Mouse (Mus musculus): ENCODE results near the gene H1foo. TPM values are rescaled to one million over a fixed set of nuclear protein-coding genes. Genes with fewer than 3 reads are reported as not detected.

Gene H1foo
- polyA plus RNA-seq, 1 experiment from 2014 or later: 0.23 TPM

GRCm38 (mm10) chr6:115961743-115962142, 17.0 kb downstream of the H1foo start:
- no peak for DNase-seq (ENCODE audit: low spot score)

DNA sequence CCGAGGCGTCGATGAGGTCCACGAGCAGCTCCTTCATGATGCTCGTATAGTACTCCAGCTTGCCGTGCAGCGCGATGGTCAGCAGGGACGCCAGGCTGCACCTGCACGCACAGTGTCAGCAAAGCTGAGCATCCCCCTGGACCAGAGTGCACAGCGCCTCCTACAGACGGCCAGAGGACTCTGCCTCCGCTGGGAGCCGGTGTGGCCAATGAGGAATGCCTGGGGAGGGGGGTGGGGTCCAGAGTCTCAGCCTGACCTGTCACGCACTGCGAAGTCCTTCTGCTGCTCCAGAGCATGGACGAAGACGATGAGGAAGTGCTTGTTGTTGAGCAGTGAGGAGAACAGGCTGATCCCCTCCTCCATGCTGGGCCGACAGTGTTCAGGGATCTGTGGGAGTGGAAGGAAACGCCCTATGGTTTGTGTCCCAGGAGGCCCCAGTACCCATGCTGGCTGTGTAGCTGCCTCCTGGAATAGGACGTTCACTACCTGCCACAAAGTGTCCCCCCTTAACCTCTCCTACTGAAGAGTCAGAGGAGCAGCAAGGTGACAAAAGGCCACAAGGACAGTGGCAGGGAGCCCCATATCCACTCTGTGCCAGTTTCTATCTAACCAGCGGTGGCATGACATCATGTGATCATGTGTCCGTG, 17.8 kb downstream of the H1foo start:
- DNase-seq (ENCODE audit: low spot score): no peak

- DNase-seq (ENCODE audit: low spot score): no peak
Measured at GRCm38 (mm10) chr6:115963656-115964055, 18.9 kb downstream of the H1foo start.

DNA sequence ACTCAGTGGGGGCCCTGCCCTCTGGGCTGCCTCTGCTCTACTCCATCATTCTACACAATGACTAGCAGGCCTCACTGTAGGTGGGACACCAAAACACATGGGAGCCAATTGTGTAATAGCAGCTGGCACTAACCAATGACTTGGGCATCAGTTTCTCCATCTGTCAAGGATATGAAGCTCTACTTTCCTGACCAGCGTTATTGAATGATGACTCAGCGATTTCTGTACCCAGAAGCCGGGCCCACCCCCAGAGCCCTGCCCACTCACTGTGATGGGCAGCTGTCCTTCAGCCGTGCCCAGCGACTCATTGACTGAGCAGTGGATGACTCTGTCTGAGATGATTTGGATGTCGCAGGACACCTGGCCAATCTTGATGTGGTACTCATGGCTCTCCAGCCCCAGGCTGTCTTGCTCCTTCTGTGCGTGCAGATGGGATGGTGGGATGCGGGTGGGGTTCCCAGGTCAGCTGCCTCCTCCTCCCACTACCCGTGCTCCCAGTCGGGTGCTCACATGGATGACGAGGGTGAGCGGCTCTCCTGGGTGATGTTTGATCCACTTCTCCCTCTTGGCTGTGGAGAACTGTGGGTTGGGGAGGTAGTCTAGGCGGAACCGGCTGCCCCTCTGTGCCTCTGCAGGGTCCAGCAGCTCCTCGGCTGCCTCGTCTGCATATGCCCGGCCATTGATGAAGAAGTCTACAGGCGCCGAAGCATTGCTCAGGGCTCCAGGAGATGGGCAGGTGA, 21.7 kb downstream of the H1foo start:
- DNase-seq (ENCODE audit: low spot score): no peak

DNA sequence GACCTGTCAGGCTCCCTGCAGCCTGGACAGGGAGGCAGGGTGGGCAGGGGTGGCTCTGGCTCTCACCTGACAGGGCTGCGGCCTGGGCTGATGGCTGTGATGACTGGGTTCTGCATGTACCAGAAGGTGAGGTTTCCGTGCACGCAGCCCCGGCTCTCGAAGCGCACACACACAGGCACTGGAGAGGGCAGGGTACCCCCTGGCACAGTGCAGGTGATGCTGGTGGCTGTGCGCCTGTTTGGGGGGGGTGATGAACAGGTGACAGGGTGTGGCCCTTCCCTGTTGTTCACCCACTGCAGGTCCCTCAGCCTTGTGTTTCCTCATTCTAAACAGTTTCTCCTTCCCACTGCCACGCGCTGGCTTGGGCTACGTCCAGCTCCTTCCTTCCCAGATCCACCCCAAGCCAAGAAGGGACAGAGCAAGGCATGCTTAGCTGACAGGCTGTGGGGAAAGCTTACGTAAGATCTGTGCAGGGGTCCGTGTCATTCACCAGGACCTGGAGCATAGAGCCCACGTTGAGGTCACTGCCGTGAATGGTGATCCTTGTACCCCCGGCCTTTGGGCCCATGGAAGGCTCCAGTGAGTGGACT, 22.6 kb downstream of the H1foo start:
- DNase-seq (ENCODE audit: low spot score): no peak

DNA sequence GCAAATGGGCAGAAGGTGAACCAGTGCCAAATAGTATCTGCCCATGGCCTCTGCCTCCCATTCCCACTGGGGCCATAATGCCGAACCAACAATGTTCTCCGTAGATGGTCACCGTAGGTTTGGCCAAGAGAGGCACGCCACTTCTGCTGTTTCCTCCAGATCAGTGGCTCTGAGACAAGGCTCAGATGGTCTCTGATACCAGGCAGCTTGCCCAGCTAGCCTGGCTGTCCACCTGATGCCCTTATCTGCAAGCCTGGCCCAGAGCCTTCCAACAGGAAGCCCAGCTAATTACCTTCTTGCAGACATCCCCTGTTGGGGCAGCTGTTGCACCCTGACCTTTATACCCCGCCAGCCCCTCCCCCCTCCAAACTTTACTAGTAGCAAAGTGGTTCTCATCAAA, 23.3 kb downstream of the H1foo start:
- DNase-seq (ENCODE audit: low spot score): no peak

DNA sequence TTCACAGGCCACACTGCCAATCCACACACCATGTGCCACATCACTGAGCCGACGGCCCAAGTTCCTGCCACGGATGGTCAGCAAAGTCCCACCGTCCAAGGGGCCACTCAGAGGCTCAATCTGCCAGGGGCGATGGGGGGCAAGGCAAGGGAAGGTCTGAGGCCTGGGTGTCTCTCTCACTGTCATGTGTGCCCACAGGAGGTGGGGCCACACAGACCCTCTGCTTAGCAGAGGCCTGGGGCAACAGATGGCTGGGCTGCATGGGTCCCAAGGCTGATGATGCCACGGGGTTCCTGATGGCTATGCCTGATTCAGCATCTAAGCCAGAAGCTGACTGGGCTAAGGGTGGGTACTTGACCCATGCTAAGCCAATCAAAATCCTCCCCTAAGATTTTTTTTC, 24.0 kb downstream of the H1foo start:
- no peak for DNase-seq (ENCODE audit: low spot score)

DNA sequence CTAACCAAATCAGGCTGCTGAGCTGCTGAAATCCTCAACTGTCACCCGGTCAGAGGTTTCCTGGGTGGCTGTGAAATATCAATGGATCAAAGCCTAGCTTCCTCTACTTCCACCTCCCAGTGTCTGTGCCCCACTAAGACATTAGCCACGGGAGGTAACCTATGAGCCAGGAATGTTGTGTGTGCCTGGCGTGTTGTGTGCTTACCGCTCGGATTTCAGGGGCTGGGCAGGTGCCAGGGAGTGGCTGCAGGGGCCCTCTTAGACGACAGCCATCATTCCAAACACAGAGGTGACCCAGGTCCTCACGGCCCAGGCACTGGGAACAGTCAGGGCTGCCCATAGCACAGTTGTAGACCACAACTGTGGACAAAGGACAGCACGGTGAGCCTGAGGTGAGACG, 24.4 kb downstream of the H1foo start:
- DNase-seq (ENCODE audit: low spot score): no peak

DNA sequence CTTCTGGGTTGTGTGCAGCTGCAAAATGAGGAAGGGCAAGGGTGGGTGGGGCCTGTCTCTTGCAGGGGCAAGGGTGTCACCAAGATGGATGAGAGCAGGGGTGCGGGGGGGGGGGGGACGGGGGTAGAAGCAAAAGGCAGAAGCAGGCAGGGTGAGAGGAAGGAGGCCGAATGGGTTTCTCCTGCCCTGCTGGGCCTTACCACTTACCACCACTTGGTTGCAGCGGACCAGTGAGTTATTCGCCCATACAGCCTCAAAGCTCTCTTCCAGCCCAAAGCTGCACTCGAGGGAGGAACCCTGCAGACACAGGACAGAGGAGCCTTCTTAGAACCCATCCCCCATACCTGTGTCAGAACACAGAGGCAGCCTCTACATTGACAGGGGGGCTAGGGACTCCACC, 25.2 kb downstream of the H1foo start:
- peak; percentile 58 for DNase-seq (ENCODE audit: low spot score)

GRCm38 (mm10) chr6:115971273-115972060, 26.7 kb downstream of the H1foo start:
- peak; percentile 82 for DNase-seq (ENCODE audit: low spot score)

- DNase-seq (ENCODE audit: low spot score): no peak
Measured at GRCm38 (mm10) chr6:115972083-115972764, 27.5 kb downstream of the H1foo start.

- DNase-seq (ENCODE audit: low spot score): no peak
Measured at GRCm38 (mm10) chr6:115973139-115973875, 28.6 kb downstream of the H1foo start.

DNA sequence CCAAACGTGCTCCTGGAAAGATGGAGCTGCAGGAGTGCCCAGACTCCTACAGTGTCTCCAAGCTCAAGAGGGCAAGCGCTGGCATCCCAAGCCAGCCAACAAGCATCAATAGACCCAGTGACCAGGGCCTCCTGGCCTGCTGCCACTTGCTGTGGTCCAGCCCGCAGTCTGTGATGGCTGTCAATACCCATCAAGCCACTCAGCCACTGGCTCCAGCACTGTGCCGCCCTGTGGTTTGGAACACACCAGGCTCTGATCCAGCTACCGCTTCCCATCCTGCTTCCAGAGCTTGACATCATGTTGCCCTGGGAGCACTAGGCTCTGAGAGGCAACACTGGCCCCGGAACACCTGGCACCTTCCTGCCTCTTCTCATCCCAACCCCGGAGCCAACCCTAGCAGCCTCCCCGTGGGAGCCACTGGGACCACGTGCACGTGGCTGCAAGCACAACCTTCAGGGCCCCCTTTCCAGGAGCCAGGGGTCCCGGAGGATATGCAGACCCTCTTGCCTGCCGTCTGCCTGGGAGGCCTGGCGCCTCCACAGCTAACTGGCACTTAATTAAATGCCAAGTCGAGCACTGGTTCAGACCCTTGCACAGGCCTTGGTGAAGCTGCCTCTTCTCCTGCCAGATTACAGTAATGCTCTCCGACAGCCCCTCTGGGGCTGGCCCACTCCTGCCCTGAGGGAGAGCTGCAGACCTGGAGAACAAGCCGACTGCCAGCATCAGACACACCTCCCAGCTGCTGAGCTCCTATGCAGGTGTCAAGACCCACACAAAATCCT, 29.3 kb downstream of the H1foo start:
- DNase-seq (ENCODE audit: low spot score): no peak

DNA sequence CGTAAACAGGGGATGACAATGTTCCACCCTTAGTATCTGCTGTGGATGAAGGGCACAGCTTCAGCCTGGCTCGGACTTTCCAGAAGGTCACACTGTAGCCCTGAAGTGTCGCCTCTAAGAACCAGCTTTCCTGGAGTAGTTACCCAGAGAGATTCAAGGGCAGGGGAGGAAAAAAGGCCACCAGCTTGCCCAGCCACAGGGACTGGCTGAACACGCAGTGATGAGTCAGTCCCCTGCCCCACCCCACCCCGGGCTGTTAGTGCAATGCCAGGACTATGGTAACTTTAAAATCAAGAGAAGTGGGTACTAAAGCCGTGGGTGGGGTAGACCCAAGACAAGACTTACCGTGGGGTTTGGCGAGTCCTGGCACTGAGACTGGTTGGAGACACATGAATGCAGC, 30.9 kb downstream of the H1foo start:
- no peak for DNase-seq (ENCODE audit: low spot score)

DNA sequence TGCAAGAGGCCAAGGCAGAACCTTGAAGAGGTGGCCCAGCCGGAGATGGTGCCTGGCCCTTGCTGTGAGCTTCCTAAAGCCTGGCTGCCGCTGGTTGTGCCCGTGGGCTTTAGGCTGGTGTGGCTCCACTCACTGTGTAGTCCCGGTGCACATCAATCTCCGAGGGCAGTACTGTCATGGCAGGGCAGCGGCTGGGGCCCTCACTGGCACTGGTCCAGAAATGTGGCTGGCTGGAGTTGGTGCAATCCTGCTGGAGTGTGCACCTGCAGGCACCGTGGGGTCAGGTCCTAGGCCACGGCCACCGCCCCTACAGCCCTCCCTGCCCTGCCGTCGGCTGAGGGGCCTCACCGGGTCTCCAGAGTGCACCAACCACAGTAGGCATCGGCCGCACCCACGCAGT, 33.1 kb downstream of the H1foo start:
- no peak for DNase-seq (ENCODE audit: low spot score)

- DNase-seq (ENCODE audit: low spot score): no peak
Measured at GRCm38 (mm10) chr6:115978596-115978995, 33.9 kb downstream of the H1foo start.

- no peak for DNase-seq (ENCODE audit: low spot score)
Measured at GRCm38 (mm10) chr6:115982889-115983288, 38.2 kb downstream of the H1foo start.

GRCm38 (mm10) chr6:115983306-115984038, 38.7 kb downstream of the H1foo start:
- no peak for DNase-seq (ENCODE audit: low spot score)

DNA sequence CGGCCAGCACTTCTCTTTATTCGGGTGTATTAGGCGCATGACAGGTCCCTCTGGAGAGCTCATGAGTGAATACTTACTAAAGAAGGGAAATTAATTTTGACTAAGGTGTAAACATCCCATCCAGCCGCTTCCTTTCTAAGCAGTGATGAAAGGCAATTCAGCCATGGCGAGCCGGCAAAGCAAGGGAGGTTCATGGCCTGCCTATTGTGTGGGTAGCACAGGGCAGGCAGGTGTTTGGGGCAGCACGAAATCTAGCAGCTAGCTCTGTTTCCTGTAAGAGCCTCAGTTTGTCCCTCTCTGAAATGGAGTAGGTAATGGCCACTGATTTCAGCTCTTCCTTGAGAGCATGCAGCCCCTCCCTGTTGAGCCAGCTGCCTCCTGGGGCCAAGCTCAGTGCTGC, 39.8 kb downstream of the H1foo start:
- no peak for DNase-seq (ENCODE audit: low spot score)

Measured in thymus, postnatal 0 days (tissue).